Mouse (Mus musculus) midbrain, embryonic 12.5 days (tissue): ENCODE data around the gene Ccdc146. TPM values are rescaled to one million over a fixed set of nuclear protein-coding genes. Genes with fewer than 3 reads are reported as not detected.

Experiments used
- ATAC-seq: fragments of 200-750 bp; cut with Nextera tagmentation; 2 replicates; pipeline ENCODE4 v1.8.0; 2017; ENCODE audit warnings: low read depth, moderate TSS enrichment, moderate library complexity; ENCODE audit not compliant: low FRiP score
- H3K27ac ChIP-seq: fragments of 300-500 bp; sonication (generic); replicated peaks from 2 replicates; pipeline ENCODE4 v1.5.1; 2016; ENCODE audit warnings: mild to moderate bottlenecking
- H3K27me3 ChIP-seq: fragments of 300-500 bp; sonication (generic); 2 replicates; pipeline ENCODE4 v1.6.1; 2016; ENCODE audit warnings: mild to moderate bottlenecking
- H3K36me3 ChIP-seq: fragments of 300-500 bp; sonication (generic); 2 replicates; pipeline ENCODE4 v1.6.1; 2016
- H3K4me1 ChIP-seq: fragments of 300-500 bp; sonication (generic); 2 replicates; pipeline ENCODE4 v1.6.1; 2016
- H3K4me2 ChIP-seq: fragments of 300-500 bp; sonication (generic); replicated peaks from 2 replicates; pipeline ENCODE4 v1.6.1; 2016; ENCODE audit warnings: mild to moderate bottlenecking, moderate library complexity
- H3K4me3 ChIP-seq: fragments of 300-500 bp; sonication (generic); 2 replicates; pipeline ENCODE4 v1.5.1; 2016; ENCODE audit warnings: mild to moderate bottlenecking
- H3K9ac ChIP-seq: fragments of 300-500 bp; sonication (generic); replicated peaks from 2 replicates; pipeline ENCODE4 v1.6.1; 2016; ENCODE audit warnings: mild to moderate bottlenecking, moderate library complexity
- H3K9me3 ChIP-seq: fragments of 300-500 bp; sonication (generic); 2 replicates; pipeline ENCODE4 v1.6.1; 2016; ENCODE audit warnings: mild to moderate bottlenecking
- WGBS: fragments of 180-500 bp; shearing (Covaris S2); methylation state at CpG from one replicate; pipeline ENCODE4 v1.1.7; 2016; 5-methylcytosine and 5-hydroxymethylcytosine counted together
- polyA plus RNA-seq: library from polyadenylated mRNA; unstranded; fragments of >200 nt; fragmentation: Nextera tagmentation; extraction: Ambion mirVana; gene quantifications from 2 replicates; pipeline ENCODE4 v1.2.1, GENCODE M21; 2016

Ccdc146 gene
- polyA plus RNA-seq, 1 experiment from 2014 or later: 0.29 TPM

DNA sequence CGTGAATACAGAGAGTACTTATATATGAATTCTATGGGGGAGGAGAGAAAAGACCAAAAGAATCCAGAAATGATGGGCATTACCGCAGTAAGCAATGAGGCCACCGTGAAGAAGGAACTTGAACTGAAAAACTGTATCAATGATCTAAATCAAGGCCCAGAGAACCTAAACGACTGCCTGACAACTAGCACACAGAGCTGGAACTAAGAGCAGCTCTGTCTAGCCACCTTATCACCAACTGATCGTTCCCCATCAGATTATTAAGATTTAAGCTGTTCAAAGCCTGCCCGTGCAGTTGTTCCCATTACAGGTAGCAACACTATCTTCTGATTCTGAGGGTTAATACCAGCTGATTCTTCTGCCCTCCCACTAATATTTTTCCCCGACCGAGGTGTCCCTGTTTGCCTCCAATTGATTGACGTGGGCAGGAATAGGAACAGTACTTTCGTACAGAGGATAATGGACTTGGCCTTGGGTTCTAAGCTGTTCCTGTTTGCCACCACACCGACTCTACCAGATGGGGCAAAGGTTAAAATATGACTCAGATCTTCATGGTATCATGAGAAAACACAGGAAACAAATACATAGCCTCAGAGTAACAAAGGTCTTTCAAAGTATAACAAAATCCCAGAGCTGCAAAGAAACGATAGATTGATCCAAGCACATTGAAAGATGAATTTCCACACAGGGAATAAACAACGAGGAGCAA is 40.1 kb downstream of the Ccdc146 start:
- Histone ChIP-seq H3K27me3 (no peaks in the 10 kb centered on the region), H3K36me3 (no peaks in the 10 kb centered on the region), H3K4me3 (no peak overlapping the region), H3K9me3 (no peaks in the 10 kb centered on the region), H3K4me1 (no peaks in the 10 kb centered on the region), H3K4me2 (no peak overlapping the region), H3K9ac (no peak overlapping the region), H3K27ac (no peak overlapping the region)
- 84% methylated on average over 13 of the region's 13 CpGs for WGBS
- no peak for ATAC-seq

DNA sequence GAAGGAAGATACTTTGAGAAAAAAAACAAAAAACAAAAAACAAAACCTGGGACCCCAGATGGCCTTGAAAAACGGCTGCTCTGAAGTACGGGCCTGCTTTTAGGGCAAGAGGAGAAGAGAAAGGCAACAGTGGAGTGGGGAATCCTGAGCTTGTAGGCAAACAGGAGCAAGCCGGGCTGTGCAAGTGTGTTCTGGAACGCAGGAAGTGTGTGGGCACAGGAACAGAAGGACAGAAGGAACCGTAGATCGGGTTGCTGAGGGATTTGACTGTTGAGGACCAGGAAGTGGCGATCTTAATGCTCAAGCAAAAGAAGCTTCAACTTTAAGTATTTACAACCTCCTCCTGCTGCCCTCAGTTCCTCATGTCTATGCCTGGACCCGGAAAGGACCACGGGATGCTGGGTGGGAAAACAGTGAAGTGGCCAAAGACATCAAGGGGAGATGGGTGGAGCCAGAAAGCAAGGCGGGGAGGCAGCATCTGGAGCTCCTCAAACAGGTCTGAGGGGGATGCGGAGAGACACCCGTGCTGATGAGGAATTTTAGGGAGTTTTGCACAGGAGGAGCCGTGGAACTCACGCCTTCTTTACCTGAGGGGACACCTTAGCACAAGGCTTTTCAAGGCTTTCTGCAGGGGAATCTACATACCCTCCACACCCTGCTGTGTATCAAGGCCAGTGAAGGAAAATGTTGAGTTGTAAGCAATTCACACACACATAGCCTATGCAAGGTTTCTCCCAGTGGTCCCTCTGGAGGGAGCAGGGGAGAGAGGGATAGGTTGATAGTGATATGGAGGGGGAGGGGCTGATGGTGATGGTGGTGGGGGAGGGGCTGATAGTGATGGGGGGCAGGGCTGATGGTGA is 40.9 kb downstream of the Ccdc146 start:
- ATAC-seq: no peak
- Histone ChIP-seq H3K4me3 (no peak overlapping the region), H3K27ac (no peak overlapping the region), H3K27me3 (0 out of 2 replicates have a peak, but pooled peaks cover 5% of the 10 kb centered on the region), H3K9ac (no peak overlapping the region), H3K4me1 (no peaks in the 10 kb centered on the region), H3K4me2 (no peak overlapping the region), H3K9me3 (no peaks in the 10 kb centered on the region), H3K36me3 (no peaks in the 10 kb centered on the region)
- 50% methylated on average over 14 of the region's 14 CpGs for WGBS

GRCm38 (mm10) chr5:21382678-21383077 is 41.8 kb downstream of the Ccdc146 start:
- Histone ChIP-seq H3K27me3 (0 out of 2 replicates have a peak, but pooled peaks cover 5% of the 10 kb centered on the region), H3K9me3 (no peaks in the 10 kb centered on the region), H3K4me2 (no peak overlapping the region), H3K36me3 (no peaks in the 10 kb centered on the region), H3K27ac (no peak overlapping the region), H3K9ac (no peak overlapping the region), H3K4me3 (no peak overlapping the region), H3K4me1 (no peaks in the 10 kb centered on the region)
- WGBS: 66% methylated on average over 6 of the region's 6 CpGs
- ATAC-seq: no peak

GRCm38 (mm10) chr5:21381986-21382385 is 42.5 kb downstream of the Ccdc146 start:
- H3K27ac ChIP-seq: no peak overlapping the region
- no peak overlapping the region for H3K9ac ChIP-seq
- no peaks in the 10 kb centered on the region for H3K4me1 ChIP-seq
- 0 out of 2 replicates have a peak, but pooled peaks cover 5% of the 10 kb centered on the region for H3K27me3 ChIP-seq
- WGBS: 60% methylated on average over 6 of the region's 6 CpGs
- ATAC-seq: no peak
- no peak overlapping the region for H3K4me2 ChIP-seq
- H3K9me3 ChIP-seq: no peaks in the 10 kb centered on the region
- H3K36me3 ChIP-seq: no peaks in the 10 kb centered on the region
- no peak overlapping the region for H3K4me3 ChIP-seq

DNA sequence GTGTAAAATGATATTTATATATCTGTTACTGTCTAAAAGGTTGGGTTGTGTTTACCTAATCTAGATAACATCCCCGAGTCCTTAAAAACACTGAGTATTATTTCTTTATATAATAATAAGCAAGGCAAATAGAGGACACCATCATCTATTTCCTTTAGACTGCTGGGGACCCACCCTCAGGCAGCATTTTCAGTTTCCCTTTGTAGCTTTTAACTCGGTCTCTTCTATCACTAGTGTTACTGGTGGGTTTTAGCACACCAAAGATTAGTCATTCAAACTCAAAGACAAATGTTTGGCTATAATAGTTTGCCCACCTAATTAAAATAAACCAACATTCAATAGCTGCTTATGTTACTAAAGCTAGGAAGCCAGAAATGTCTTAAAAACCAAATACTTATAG is 46.1 kb downstream of the Ccdc146 start:
- Histone ChIP-seq H3K4me2 (no peak overlapping the region), H3K9ac (no peak overlapping the region), H3K4me1 (no peaks in the 10 kb centered on the region), H3K27me3 (peaks cover 10% of the 10 kb centered on the region; the same call in 1 of the 2 replicates), H3K9me3 (no peaks in the 10 kb centered on the region), H3K27ac (no peak overlapping the region), H3K4me3 (no peak overlapping the region), H3K36me3 (no peaks in the 10 kb centered on the region)
- ATAC-seq: no peak
- WGBS: 81% methylated on average over 2 of the region's 2 CpGs

GRCm38 (mm10) chr5:21376935-21377334 is 47.5 kb downstream of the Ccdc146 start:
- Histone ChIP-seq H3K27me3 (peaks cover 16% of the 10 kb centered on the region; the same call in 1 of the 2 replicates), H3K36me3 (no peaks in the 10 kb centered on the region), H3K4me2 (no peak overlapping the region), H3K27ac (no peak overlapping the region), H3K9me3 (no peaks in the 10 kb centered on the region), H3K4me1 (peaks cover 10% of the 10 kb centered on the region; the same call in 1 of the 2 replicates), H3K4me3 (no peak overlapping the region), H3K9ac (no peak overlapping the region)
- 87% methylated on average over 4 of the region's 4 CpGs for WGBS
- ATAC-seq: no peak

- ATAC-seq: no peak
Measured at GRCm38 (mm10) chr5:21373180-21373518, 51.3 kb downstream of the Ccdc146 start.

GRCm38 (mm10) chr5:21372493-21373179 is 51.8 kb downstream of the Ccdc146 start, which contains the start of gene Fgl2:
Gene Fgl2, plus strand, starts transcription at chr5:21372642.
- WGBS: 5% methylated on average over 31 of the region's 31 CpGs
- H3K9ac ChIP-seq: peak within 1 kb of the TSS; percentile 68
- no peaks in the 10 kb centered on the region for H3K36me3 ChIP-seq
- ATAC-seq: peak; percentile 96
- H3K4me3 ChIP-seq: peak within 1 kb of the TSS; percentile 49
- H3K27me3 ChIP-seq: peaks cover 12% of the 10 kb centered on the region; the same call in 1 of the 2 replicates
- peak within 1 kb of the TSS; percentile 77 for H3K4me2 ChIP-seq
- H3K4me1 ChIP-seq: peaks cover 13% of the 10 kb centered on the region; the same call in 1 of the 2 replicates
- no peaks in the 10 kb centered on the region for H3K9me3 ChIP-seq
- H3K27ac ChIP-seq: 0 out of 2 replicates have a peak within 1 kb of the TSS, but pooled peaks have one; percentile 1

More at GRCm38 (mm10) chr5:21373180-21373518, 51.3 kb downstream of the Ccdc146 start:
- peaks cover 13% of the 10 kb centered on the region; the same call in 1 of the 2 replicates for H3K4me1 ChIP-seq
- no peaks in the 10 kb centered on the region for H3K9me3 ChIP-seq
- H3K9ac ChIP-seq: peak overlapping the region; percentile 68
- H3K27ac ChIP-seq: no peak overlapping the region
- H3K27me3 ChIP-seq: peaks cover 12% of the 10 kb centered on the region; the same call in 1 of the 2 replicates
- peak overlapping the region; percentile 49 for H3K4me3 ChIP-seq
- H3K36me3 ChIP-seq: no peaks in the 10 kb centered on the region
- WGBS: 76% methylated on average over 7 of the region's 7 CpGs
- peak overlapping the region; percentile 77 for H3K4me2 ChIP-seq

DNA sequence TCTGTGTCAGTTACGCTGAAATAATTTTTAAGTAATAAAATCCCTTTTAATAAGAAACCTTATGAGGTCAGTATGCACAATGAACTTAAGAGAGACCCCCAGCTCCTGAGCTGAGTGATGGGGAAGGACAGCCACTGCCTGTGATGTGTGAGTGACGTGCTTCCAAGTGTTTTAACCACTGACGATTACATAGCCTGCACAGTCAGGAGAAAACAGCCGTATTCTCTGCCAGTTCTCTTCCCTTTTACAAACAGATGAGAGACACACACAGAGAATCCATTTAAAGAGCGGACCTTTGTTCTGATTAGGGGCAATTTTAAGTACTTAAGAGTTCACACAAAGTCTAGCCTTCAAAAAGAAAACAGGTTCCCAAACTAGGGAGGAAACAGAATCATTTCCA is 52.6 kb downstream of the Ccdc146 start:
- peak; percentile 48; the same call in 1 of the 2 replicates for ATAC-seq
- peak overlapping the region; percentile 68 for H3K9ac ChIP-seq
- 43% methylated on average over 5 of the region's 5 CpGs for WGBS

DNA sequence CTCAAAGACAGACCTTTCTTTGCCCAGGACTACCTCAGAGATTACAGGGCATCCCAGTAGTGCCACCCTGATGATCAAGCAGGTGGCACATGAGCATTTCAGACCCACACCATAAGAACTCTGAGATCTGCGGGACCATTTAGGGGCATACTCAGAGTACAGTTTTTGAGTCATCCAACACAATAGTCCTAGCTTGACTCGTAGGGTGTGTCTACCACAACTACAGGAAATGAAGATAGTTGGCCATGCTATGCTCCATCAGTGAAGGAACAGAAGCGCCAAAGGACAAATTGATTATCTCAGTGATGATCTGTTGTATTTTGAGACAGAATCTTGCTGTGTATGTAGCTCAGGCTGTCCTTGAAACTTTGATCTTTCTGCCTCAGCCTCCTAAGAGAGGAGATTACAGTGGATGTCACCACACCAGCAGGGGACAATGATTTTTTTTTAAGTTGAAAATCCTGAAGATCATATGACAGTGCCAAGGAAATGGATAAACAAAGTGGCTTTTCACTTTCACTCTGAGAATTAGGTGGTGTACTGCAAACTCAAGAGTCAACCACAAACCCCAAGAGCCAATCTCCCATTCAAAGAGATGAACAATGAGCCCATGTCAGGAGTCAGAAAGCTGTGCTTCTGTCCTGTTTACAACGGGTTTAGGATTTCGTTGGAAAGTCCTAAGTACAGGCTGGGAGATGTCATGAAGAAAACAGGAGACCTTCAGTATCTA is 54.1 kb downstream of the Ccdc146 start:
- no peaks in the 10 kb centered on the region for H3K9me3 ChIP-seq
- peaks cover 12% of the 10 kb centered on the region; the same call in 1 of the 2 replicates for H3K27me3 ChIP-seq
- WGBS: 89% methylated on average over 5 of the region's 5 CpGs
- no peak overlapping the region for H3K27ac ChIP-seq
- peaks cover 13% of the 10 kb centered on the region; the same call in 1 of the 2 replicates for H3K4me1 ChIP-seq
- H3K4me3 ChIP-seq: no peak overlapping the region
- no peak for ATAC-seq
- H3K4me2 ChIP-seq: no peak overlapping the region
- H3K36me3 ChIP-seq: no peaks in the 10 kb centered on the region
- H3K9ac ChIP-seq: no peak overlapping the region

More for the DNA sequence above, 52.6 kb downstream of the Ccdc146 start:
- Histone ChIP-seq H3K9me3 (no peaks in the 10 kb centered on the region), H3K4me3 (peak overlapping the region; percentile 49), H3K27me3 (peaks cover 12% of the 10 kb centered on the region; the same call in 1 of the 2 replicates), H3K4me1 (peaks cover 13% of the 10 kb centered on the region; the same call in 1 of the 2 replicates), H3K36me3 (no peaks in the 10 kb centered on the region), H3K27ac (no peak overlapping the region), H3K4me2 (peak overlapping the region; percentile 77)

- no peaks in the 10 kb centered on the region for H3K9me3 ChIP-seq
- no peak for ATAC-seq
Measured at GRCm38 (mm10) chr5:21367514-21367913, 57.0 kb downstream of the Ccdc146 start.

More at GRCm38 (mm10) chr5:21367514-21367913, 57.0 kb downstream of the Ccdc146 start:
- no peak overlapping the region for H3K4me2 ChIP-seq
- no peak overlapping the region for H3K9ac ChIP-seq
- H3K4me3 ChIP-seq: no peak overlapping the region
- H3K36me3 ChIP-seq: no peaks in the 10 kb centered on the region
- peaks cover 7% of the 10 kb centered on the region; the same call in 1 of the 2 replicates for H3K4me1 ChIP-seq
- 14% methylated on average over 2 of the region's 2 CpGs for WGBS
- H3K27me3 ChIP-seq: no peaks in the 10 kb centered on the region
- H3K27ac ChIP-seq: no peak overlapping the region
